Mouse (Mus musculus): ENCODE measurements around the gene Wasf2.
"Not testable (repeated sequence)": the region's sequence is repeated elsewhere in the genome, so short reads cannot be mapped to it uniquely, and the experiment has no call there.

Wasf2 gene

GRCm38 (mm10) chr4:133096671-133097070 lies 33.6 kb upstream of the Wasf2 start:
- not testable (repeated sequence) for DNase-seq (ENCODE audit: low spot score in 2 of 2)

DNA sequence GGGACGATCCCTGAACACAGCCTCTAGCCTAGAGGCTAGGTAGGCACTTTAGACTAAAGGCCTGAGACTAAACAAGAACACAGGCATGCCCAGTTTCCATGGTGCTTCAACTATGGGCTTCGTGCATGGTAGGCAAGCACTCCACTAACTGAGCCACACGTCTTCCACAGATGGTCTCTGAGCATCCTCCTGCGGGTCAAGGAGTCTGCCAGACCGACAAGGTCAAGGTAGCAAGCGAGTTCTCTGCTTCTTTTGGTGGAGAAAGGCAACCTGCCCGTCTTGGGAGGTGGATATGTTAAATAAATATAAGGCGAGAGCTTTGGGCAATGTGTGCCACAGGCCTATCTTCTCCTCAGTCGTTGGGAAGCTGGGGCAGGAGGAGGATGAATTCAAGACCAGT lies 28.6 kb upstream of the Wasf2 start:
- no peak for DNase-seq (ENCODE audit: low spot score in 2 of 2)

- DNase-seq (ENCODE audit: low spot score in 2 of 2) = peak in 1 of 2 experiments; percentile 5
Observed at GRCm38 (mm10) chr4:133103525-133104193, 26.6 kb upstream of the Wasf2 start.

DNA sequence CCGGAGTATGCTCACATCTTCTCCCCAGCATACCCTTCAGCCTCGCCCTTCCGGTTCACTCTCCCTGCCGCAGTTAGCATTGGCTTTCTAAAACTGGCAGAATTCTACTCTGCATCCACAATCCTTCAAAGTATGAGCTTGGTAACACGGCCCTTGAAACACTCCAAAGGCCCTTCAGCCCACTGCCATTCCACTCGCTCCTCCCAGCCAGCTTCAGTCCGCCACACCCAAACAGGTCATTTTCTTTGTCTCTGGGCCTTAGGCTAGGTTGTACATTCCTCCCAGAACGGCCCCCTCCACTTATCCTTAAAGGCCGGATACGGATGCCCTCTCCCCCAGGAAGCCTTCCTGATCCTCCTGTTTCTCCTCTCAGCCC lies 26.1 kb upstream of the Wasf2 start:
- no peak for DNase-seq (ENCODE audit: low spot score in 2 of 2)

DNA sequence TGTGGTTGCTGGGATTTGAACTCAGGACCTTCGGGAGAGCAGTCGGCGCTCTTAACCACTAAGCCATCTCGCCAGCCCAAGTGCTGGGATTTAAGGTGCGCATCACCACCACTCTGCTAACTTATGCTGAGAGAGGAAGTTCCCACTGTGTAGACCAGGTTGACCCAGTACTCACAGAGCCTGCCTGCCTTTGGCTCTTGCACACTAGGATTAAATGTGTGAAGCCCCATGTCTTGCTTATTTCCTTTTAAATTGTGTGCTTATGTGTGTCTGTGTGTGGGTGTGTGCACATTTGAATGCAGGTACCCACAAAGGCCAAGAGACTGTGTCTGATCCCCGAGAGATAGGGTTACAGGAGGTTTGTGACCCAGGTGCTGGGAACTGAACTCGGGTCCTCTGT lies 23.6 kb upstream of the Wasf2 start:
- no peak for DNase-seq (ENCODE audit: low spot score in 2 of 2)

GRCm38 (mm10) chr4:133107788-133108281 lies 22.5 kb upstream of the Wasf2 start:
- no peak for DNase-seq (ENCODE audit: low spot score in 2 of 2)

DNA sequence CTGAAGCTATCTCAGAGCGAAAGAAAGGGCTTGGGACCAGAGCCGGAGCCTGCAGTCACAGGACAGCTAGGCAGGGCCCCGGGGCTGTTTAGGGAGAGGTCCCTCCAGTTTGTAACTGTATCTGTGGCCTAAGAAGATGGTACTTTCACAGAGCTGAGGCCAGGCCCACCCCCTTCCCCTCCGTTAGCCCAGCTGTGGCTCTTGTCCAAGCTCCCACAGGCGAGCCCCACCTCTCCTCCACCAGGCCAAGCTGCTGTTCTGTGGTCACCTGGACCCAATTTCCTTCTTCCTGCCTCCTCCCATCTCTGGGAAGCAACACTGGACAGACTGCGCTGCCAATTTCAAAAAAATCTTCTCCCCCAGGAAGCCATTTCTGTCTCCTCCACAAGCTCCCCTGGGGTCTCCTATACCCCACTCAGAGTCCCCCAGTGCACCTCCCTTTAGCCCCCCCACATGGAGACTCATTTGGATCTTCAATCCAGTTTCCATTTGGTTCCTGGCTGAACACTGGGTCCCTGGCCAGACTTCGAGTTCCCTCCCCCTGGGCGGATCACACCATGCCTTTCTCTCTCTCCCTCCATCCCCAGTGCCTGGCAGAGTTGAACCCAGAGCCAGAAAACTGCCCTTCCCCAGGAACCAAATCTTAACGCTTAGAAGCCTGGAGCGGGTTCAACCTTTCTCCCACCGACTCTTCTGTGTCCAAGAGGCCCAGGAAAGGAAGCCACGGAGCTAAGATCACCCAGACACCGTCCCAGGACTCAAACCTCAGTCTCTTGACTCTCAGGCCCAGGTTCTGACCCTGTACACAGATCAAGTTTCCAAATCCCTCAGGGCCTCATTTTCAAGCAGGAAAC lies 21.6 kb upstream of the Wasf2 start:
- no peak for DNase-seq (ENCODE audit: low spot score in 2 of 2)

DNA sequence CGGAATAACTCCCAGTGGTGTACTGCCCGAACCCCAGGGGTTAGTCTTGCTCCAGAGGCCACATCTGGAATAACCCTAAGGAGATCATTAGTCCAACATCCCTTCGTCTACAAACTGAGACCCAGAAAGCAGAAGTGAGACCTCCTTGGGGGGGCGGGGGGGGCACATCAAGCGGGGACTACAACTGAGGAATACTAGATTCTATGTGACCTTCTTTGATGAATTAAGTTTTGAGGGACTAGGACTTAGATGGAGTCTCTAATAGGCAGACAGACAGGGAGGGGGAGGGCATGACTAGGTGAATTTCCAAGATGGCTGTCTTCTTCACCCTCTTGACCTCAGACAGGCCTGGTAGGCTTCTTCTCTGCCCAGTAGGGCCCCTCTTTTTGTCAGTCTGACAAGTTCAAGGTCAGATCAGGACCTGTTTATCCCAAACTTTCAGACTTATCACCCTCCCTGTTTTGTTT lies 20.9 kb upstream of the Wasf2 start:
- DNase-seq (ENCODE audit: low spot score in 2 of 2) = no peak

GRCm38 (mm10) chr4:133112175-133112838 lies 18.0 kb upstream of the Wasf2 start:
- DNase-seq (ENCODE audit: low spot score in 2 of 2) = no peak

DNA sequence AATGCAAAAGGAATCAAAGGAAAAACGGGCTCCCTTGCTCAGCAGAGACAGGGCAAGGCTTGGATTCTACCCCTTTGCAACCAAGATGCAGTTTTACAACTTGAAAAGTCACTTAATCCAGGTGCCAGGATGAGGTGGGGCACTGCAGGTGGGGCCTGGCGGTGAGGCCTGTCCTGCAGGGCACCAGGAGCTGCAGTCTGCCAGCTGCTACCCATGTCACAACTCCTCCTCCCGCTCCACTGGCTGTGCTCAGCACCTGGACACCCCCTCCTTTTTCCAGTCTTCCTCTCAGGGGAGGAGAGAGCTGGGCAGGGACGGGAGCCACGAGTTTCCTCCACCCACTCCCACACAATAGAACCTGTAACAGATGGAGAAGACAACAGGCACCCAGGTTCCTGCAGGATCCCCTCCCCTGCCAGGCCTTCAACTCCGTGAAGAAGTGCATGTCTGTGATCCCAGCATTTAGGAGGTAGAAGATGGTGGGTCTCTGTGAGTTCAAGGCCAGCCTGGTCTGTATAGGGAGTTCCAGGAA lies 16.9 kb upstream of the Wasf2 start:
- DNase-seq (ENCODE audit: low spot score in 2 of 2) = no peak

- no peak for DNase-seq (ENCODE audit: low spot score in 2 of 2)
Observed at GRCm38 (mm10) chr4:133114762-133115161, 15.5 kb upstream of the Wasf2 start.

GRCm38 (mm10) chr4:133115721-133116429 lies 14.4 kb upstream of the Wasf2 start:
- DNase-seq (ENCODE audit: low spot score in 2 of 2) = no peak

DNA sequence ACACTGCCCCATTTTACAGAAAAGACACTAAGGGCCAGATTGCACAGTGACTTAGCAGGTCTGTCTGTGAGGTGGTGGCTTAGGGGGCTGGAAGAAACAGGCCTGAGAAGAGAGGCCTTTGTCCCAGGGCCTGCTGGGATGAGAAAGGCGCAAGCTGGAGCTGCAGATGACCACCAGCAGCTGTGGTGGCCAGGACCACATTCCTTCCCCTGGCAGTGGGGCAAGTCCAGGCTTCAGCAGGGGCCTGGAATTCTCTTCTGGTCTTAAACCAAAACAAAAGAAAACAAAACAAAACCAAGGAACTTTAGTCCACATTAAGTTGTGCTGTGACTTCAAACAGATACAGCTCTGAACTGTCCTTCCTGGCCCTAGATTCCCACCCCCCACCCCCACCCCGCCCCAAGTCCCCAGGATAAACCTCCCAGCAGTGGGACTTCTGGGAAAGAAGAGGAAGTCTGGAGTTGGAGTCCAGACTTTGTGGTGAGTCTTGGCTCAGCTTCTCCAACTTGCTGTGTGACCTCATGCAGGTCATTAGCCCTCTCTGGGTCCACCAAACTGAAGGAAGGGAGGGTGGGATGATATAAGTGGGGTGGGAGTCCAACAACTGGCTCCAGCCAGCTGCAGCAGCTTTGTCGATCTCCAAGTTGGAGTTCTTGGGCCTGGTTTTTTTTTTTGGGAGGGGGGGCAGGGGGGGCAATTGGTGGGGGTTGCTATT lies 13.4 kb upstream of the Wasf2 start:
- no peak for DNase-seq (ENCODE audit: low spot score in 2 of 2)

GRCm38 (mm10) chr4:133117556-133118411 lies 12.5 kb upstream of the Wasf2 start:
- peak in 1 of 2 experiments; percentile 53 for DNase-seq (ENCODE audit: low spot score in 2 of 2)

DNA sequence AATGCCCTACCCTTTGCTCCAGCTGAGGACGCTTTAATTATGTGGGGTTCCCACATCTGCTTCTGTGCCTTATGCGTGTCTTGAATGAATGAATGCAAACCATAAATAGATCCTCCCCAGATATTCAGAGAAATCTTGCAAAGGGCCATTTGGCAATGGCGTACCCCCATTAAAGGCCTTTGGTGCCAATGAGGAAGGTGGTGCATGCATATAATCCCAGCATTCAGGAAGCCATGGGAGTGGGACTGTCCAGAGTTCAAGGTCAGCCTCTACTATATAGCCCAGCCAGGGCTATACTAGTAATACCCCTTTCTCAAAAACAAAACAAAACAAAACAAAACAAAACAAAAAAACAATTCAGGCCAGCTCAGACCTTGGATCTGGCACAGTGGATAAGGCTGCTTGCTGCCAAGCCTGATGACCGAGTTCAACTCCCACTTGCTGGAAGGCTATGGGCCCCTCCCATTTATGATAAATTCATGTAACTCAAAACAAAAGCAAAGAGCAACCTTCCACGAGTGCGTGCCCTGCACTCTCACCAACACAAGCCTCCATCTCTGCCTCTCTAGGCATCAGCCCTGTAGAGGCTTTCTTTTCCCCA lies 11.4 kb upstream of the Wasf2 start:
- DNase-seq (ENCODE audit: low spot score in 2 of 2) = no peak

DNA sequence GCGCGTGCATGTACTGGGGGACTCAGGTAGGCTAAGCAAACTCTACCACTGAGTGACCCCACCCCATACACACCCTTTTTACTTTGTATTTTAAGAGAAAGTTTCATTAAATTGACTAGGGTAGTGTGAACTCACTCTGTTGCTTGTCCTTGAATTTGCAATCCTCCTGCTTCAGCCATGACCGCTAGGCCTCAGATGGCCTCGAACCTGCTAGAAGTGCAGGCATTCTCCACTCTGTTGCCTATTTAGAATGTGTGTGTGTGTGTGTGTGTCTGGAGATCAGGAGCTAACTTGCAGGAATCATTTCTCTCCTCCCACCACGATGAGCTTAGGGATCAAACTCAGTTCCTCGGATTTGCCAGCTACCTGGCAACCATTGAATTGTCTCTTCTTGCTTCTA lies 10.7 kb upstream of the Wasf2 start:
- DNase-seq (ENCODE audit: low spot score in 2 of 2) = no peak

DNA sequence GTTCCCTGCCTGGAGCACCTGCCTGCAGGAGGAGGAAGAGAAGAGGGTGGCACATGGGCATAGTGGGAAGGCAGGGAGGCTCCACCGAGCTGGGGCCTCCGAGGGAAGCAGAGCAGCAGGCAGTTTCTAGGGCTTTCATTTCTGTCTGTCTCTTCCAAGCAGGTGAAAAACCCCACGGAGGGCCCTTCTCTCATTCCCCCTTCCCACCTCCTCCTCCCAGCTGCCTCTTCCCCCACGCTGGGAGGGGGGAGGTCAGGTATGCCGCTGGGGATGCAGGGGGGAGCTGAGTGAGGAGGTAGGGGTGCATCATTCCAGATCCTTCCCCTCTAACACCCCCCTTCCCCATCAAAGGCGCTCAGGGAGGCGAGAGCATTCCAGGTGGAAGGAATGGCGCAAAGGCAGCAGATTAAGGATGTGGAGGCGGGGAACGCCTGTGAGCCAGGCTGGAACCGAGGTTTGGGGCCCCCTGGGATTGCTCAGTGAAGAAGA lies 9.4 kb upstream of the Wasf2 start:
- peak in 1 of 2 experiments; percentile 43 for DNase-seq (ENCODE audit: low spot score in 2 of 2)

DNA sequence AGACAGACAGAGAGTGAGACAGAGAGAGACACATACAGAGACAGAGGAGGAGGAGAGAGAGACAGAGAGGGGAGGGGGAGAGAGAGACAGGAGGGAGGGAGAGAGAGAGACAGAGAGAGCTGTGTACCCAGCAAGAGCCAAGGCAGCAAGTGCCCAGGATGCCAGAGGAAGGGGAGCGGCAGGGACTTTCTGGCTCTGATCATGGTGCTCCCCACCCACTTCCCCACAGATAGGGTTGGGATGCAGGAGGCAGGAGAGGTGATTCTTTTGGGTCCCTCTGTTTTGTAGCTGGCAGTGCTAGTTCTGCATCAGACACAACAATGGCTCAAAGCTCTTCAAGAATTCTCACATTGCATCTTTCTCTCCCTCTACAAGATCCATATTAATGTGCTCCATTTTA lies 8.9 kb upstream of the Wasf2 start:
- DNase-seq (ENCODE audit: low spot score in 2 of 2) = no peak

GRCm38 (mm10) chr4:133121974-133122637 lies 8.2 kb upstream of the Wasf2 start:
- no peak for DNase-seq (ENCODE audit: low spot score in 2 of 2)

Data from frontal cortex, postnatal 10 days (tissue).